Mouse (Mus musculus) large intestine, adult 2 months (tissue): ENCODE data around the gene Jhy. TPM values are rescaled to one million over a fixed set of nuclear protein-coding genes. Genes with fewer than 3 reads are reported as not detected.

ENCODE experiments used
- DNase-seq: peaks from one replicate; pipeline ENCODE4 v3.0.0-alpha.2; 2012; ENCODE audit warnings: low read depth, low spot score
- WGBS: fragments of 180-500 bp; shearing (Covaris S2); methylation state at CpG from one replicate; pipeline ENCODE4 v1.1.7; 2018; 5-methylcytosine and 5-hydroxymethylcytosine counted together
- polyA plus RNA-seq: library from polyadenylated mRNA; depleted of rRNA; stranded (reverse); fragments of >200 nt; gene quantifications from 2 replicates; pipeline ENCODE4 v1.2.3, GENCODE M21; 2012

Gene Jhy
- polyA plus RNA-seq, 1 experiment = not detected

DNA sequence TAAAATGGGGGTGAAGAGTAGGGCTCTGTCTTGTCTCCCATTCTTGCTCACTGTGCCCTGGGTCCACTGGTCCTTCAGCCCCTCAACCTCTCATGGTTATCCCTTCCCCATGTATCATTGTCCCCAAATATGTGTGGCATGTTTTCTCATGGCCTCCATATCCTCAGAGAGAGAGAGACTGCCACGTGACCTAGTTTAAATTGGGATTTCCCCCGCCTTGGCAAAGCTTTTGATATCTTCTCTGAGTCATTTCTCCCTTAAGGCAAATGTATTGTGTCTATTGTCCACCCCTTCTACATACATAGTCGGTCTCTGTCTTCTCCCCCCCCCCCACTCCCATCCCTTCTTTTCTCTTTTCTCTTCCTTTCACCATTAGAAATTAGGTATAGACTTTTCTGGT, 30.6 kb downstream of the Jhy start:
- DNase-seq = no peak
- WGBS = 57% methylated on average over 3 of the region's 3 CpGs

DNA sequence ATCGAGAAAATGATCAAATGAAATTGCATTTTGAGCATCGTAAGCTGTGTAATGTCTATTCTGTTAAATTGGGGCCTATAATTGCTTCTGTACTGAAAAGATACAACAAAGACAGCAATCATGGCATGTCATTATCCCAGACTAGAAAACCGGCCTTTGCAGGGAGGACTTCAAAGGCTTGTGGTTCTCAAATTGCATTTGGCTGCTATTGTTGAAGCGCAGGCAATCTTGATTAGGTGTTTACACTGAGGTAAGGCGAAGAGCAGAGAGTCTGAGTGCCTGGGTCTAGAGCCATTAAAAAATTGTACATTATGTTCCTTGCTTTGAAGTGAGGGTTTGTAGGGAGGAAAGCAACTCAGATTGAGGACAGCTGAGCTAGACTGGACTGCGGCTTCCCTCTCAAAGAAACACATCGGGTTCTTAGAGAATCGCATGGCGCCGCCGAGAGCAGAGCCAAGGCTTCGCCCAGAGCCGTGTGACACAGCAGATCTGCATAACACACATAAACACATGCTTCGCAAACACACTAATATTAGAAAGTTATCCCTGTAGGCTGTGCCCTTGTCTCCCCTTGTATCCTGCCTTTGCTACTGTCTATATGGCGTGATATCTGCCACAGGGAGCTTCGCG, 36.5 kb downstream of the Jhy start:
- WGBS = 68% methylated on average over 17 of the region's 17 CpGs

DNA sequence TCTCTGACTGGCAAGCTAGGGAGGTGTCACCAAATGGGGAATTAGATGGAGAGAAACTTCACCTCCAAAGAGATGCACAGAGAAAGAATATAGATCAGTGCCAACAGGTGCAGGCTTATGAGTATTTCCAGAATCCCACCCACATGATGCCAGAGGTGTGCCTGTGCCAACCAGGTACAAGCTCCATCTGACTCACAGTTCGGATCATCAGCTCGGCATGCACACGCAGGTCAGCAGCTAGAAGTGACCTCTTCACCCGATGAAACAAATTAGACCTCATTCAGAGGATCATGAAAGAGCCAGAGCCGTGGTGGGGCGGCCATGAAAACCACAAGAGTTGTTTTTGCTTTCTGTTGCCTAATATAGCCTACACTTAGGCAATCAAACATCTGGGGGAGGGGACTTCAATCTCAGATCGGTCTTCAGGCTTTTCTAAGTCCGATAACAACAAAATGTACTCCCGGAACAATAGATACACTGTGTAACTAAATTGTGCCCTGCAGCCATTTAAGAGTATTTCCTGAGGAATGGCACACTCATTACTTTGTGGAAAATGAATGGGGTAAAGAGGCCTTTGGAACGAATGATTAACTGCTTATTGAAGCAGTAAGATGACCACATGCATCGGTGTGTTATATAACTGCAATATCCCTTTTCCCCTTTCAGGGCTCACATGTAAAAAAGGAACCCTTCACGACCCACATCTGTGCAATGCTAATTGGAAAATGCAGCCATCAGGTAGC, 45.9 kb downstream of the Jhy start:
- WGBS = 43% methylated on average over 12 of the region's 12 CpGs
- no peak for DNase-seq

More for the DNA sequence above, 36.5 kb downstream of the Jhy start:
- no peak for DNase-seq

DNA sequence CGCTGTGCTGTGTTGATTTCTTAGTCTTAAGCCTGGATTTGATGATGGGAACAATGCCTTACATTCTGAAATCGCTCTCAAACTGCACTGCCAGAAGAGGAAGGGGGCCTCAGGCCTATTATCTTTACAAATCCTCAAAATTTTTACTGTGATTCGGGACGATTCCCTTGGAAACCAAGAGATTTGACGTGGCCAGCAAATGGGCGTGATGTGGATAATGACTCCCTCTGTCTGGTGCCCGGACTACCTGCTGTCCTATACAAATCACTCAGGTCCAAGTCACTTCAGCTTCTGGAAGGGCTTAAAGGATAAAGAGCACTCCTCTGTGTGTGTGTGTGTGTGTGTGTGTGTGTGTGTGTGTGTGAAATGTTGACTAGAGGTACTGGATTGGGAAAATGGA, 55.0 kb downstream of the Jhy start:
- WGBS = 79% methylated on average over 7 of the region's 7 CpGs

DNA sequence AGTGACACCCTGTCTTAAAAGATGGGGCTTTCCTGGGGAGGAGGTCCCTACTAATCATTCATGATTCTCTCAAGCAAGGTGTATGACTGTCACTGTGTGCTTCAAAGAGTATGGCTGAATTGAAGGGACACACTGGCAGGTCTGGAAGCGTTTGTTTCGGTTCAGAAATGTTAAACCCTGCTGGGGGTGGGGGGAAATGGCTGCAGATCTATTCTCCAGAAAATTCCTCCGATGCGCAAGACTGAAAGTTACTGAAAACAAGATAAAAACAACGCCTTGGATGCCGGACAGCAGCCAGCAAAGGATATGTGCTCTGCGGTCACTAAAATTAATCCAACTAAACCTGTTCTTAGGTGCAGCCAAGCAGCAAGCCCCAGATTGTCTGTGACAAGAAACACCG, 55.5 kb downstream of the Jhy start:
- no peak for DNase-seq
- 74% methylated on average over 8 of the region's 8 CpGs for WGBS

More for the DNA sequence above, 55.0 kb downstream of the Jhy start:
- DNase-seq = no peak

DNA sequence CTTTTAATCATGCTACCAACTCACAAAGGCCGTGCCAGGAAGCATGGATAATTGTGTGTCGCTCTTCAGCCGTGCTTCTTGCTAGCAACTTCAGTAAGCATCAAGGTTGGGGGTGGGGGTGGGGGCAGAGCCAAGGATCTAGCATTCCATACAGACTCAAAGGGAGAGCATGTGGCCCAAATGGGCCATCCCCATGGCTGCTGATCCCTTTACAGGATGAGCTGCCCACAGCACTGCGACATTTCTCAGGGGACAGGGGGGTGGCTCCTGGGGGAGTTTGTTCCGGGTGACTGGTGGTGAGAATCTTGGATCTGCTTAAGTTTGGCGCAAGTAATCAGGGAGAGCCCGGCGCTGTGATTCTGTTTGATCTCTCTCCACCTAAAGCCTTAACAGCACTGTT, 56.5 kb downstream of the Jhy start:
- WGBS = 38% methylated on average over 8 of the region's 8 CpGs
- DNase-seq = no peak

GRCm38 (mm10) chr9:40892456-40892855, 71.5 kb downstream of the Jhy start:
- DNase-seq = no peak
- 79% methylated on average over 6 of the region's 6 CpGs for WGBS

DNA sequence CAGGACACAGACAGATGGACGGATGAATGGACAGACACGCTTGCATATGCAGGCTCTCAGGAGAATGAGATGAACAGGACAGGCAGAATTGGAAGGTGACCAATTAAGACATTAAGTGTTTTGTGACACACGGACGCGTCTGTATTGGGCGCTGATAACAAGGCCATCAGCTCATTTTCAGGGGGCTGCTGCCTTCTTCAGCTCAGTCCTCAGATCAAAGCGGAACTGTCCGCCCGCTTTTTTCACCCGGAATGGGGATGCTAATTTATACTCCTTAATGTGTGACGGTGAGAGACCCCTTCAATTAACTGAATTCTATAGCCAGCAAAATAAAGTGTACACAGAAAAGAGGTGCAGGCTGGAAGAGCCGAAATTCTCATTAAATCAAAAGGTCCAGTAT, 74.5 kb downstream of the Jhy start:
- WGBS = 41% methylated on average over 12 of the region's 12 CpGs
- DNase-seq = no peak

GRCm38 (mm10) chr9:40885669-40886068, 78.2 kb downstream of the Jhy start:
- DNase-seq = no peak
- 46% methylated on average over 10 of the region's 10 CpGs for WGBS

GRCm38 (mm10) chr9:40878998-40879397, 84.9 kb downstream of the Jhy start:
- no peak for DNase-seq
- WGBS = 3% methylated on average over 14 of the region's 14 CpGs

- 3% methylated on average over 32 of the region's 32 CpGs for WGBS
- no peak for DNase-seq
Measured at GRCm38 (mm10) chr9:40878291-40878945, 85.5 kb downstream of the Jhy start.

DNA sequence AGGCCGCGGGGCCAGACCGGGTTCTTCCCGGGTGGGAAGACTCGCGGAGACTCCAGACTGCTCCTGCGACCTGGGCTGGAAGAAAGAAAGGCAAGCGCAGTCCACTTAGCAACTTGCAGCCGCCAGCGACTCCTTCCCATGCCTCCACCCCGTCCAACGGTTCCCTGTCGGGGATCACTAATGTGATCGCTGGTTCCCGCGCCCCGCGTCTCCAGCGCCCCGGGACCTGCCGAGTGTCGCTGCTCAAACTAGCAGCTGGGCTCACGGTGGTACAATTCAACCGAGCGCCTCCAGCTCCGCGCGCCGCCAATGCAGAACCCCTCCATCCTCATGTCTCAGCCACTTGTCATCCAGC, 86.1 kb downstream of the Jhy start:
- 2% methylated on average over 29 of the region's 29 CpGs for WGBS
- no peak for DNase-seq

DNA sequence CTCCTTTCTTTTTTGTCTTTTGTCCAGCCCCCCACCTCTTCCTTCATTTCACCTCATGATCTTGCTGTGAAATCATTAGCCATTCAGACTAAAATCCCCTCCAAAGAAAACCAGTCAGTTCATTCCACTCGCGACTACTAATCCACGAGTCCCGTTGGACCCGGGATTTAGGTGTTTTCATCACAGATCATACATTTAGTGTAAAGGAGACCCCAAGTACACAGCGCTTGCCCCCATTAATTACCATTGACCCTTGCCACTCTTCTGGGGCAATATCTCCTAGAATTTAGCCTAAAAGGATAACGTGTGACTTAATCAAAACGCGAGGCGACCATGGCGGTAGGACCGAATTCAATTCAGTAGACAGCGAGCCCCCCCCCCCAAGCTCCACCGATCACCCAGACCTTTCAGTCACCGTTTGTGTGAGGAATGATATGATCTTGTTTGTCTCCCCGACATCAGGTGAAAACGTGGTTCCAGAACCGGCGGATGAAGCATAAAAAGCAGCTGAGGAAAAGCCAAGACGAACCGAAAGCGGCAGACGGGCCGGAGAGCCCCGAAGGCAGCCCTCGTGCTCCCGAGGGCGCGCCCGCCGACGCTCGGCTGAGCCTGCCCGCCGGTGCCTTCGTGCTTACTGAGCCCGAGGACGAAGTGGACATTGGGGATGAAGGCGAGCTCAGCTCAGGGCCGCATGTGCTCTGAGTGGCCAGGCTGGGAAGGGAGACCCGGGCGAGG, 86.6 kb downstream of the Jhy start:
- no peak for DNase-seq
- WGBS = 2% methylated on average over 42 of the region's 42 CpGs

DNA sequence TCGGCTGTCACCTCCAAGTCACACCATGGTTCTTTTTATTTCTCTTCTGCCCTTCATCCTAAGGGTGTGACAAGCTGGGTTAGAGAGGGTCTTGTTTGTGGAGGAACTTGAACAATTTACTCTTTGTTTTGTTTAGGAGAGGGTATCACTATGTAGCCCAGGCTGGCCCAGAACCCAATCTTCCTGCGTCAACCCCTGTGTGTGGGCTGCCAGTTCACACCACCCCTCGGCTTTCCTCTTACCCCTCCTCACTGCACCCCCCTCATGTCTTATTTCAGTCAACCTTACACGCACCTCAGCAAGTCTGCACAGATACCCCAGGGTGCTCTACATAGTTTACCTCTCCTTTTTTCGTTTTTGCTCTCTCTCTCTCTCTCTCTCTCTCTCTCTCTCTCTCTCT, 87.2 kb downstream of the Jhy start:
- 9% methylated on average over 5 of the region's 5 CpGs for WGBS
- DNase-seq = no peak

- 3% methylated on average over 29 of the region's 29 CpGs for WGBS
- no peak for DNase-seq
Measured at GRCm38 (mm10) chr9:40876164-40876563, 87.8 kb downstream of the Jhy start.

- WGBS = 5% methylated on average over 17 of the region's 17 CpGs
Measured at GRCm38 (mm10) chr9:40875431-40875830, 88.5 kb downstream of the Jhy start.

GRCm38 (mm10) chr9:40874961-40875360, 89.0 kb downstream of the Jhy start:
- 2% methylated on average over 4 of the region's 4 CpGs for WGBS
- no peak for DNase-seq

More at GRCm38 (mm10) chr9:40875431-40875830, 88.5 kb downstream of the Jhy start:
- no peak for DNase-seq

- DNase-seq = no peak
- WGBS = 5% methylated on average over 32 of the region's 32 CpGs
Measured at GRCm38 (mm10) chr9:40873556-40874470, 90.1 kb downstream of the Jhy start, which contains the start of gene Bsx. TSS of gene Bsx (plus strand) at chr9:40874127.

GRCm38 (mm10) chr9:40872156-40872478, 91.8 kb downstream of the Jhy start:
- DNase-seq = no peak
- 11% methylated on average over 8 of the region's 8 CpGs for WGBS
